Mouse (Mus musculus): ENCODE data around the gene Sfxn5. TPM values are rescaled to one million over a fixed set of nuclear protein-coding genes. Genes with fewer than 3 reads are reported as not detected.

Gene Sfxn5
- total RNA-seq, 1 experiment from 2014 or later = 7.3 TPM

DNA sequence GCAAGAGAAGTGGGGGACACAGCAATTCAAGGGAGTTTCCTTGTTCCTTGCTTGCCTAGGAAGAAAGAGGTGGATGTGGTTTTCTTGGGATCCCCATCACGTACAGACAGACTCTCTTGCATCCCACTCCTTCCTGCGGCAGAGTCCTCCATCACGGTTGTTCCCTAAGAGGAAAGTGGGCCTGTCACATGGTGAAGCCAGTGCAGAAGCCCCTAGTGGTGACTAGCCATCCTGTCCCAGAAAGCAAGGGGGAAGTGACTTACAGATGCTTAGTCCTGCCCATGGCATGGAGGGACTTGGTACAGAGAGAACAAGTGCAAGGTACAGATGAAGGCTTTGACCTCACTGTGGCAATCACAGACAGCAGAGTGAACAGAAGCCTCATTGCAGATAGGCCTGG is 79.9 kb downstream of the Sfxn5 start:
- no peak for ATAC-seq (replicated peaks; ENCODE audit: insufficient number of reproducible peaks, low FRiP score, low TSS enrichment, poor library complexity, severe bottlenecking)

DNA sequence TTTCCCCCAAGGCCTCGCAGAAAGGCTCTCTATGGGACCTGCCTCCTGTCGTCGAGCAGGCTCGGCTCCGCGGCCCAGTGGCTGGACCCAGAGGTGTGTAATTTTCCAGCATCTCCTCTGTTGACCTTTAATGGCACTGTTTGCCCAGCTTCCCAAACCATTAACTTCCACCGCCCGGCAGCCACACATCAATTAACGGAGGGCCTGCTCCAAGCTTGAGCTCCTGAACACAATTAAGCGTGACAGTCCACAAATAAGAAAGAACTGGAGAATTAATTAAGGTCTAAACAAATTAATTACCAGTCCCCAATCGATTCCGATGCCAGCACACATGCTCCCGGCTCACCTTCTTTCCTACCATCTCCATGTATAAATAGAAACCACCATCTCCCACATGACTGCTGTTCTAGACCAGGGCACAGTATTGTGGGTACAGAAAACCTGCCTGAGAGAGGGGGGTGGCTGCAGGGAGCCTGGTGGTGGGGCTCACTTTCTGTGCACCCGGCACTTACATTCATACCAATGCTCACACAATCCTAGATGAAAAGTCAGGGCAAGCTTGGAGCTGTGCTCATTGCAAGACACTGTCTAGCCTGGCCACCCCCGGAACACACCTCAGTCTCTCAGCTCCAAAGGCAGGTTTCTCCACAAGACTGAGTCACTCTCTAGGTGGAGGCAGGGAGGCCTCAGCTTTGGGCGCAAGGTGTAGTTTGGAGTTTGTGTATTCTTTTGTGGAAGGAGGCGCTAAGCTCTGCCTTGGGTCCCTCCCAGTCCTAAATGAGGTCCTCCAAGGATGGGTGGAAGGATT is 80.8 kb downstream of the Sfxn5 start:
- ATAC-seq (replicated peaks; ENCODE audit: insufficient number of reproducible peaks, low FRiP score, low TSS enrichment, poor library complexity, severe bottlenecking) = no peak

DNA sequence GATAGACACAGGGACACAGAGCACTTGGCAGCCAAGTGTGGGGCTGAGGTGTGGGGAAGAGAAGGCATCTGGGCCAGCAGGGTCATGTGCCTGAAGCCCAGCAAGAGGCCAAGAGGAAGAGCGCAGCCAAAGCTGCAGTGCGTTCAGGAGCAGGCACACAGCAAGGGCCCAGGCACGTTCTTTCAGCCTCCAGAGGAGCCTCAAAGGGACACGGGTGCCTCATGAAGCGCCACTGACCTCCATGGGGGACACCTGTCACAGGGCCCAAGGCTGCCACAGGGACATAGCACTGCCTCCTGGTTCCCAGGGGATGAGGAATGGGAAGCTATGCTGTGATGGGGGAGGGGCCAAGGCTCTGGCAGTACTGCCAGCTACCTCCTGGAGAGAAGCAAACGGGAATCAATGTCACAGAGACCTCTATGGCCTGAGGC is 82.4 kb downstream of the Sfxn5 start:
- no peak for ATAC-seq (replicated peaks; ENCODE audit: insufficient number of reproducible peaks, low FRiP score, low TSS enrichment, poor library complexity, severe bottlenecking)

DNA sequence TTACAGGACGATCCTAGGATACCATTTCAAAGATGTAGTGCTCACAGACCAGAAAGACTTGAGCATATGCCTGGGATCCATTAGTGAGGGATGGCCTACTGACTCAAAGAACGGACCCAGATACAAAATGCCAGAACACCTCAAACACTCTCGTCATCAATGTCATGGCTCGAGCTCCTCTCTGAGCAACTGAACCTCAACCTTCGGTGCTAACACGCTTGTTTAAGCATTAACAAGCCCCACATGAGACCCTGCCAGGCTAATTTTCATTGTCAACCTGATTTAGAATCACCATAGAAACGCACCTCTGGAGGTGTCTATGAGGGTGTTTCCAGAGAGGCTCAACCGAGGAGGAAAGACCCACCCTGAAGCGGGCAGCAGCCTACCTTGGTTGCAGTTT is 83.4 kb downstream of the Sfxn5 start:
- no peak for ATAC-seq (replicated peaks; ENCODE audit: insufficient number of reproducible peaks, low FRiP score, low TSS enrichment, poor library complexity, severe bottlenecking)

DNA sequence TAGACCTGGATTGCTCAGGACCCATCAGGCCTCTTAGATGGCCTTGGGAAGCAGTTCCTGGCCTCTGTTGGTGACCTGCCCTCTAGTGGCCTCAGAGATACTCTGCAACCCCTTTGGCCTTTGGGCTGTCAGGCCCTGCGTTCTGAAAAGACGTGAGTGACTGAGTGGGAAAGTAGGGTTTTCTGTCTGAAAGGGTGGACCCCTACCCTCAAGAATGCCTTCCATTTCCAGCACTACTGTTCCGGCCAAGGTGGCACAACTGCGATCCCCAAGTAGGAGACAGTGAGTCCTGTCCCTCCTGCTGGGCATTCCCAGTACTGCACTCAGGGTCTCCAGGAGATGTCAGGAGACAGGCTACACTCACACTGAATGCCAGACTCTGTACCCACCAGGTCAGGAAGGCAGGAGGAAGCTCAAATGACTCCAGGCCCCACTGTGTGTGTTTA is 94.2 kb downstream of the Sfxn5 start:
- ATAC-seq (replicated peaks; ENCODE audit: insufficient number of reproducible peaks, low FRiP score, low TSS enrichment, poor library complexity, severe bottlenecking) = 0 out of 2 replicates have a peak, but pooled peaks have one; percentile 18

DNA sequence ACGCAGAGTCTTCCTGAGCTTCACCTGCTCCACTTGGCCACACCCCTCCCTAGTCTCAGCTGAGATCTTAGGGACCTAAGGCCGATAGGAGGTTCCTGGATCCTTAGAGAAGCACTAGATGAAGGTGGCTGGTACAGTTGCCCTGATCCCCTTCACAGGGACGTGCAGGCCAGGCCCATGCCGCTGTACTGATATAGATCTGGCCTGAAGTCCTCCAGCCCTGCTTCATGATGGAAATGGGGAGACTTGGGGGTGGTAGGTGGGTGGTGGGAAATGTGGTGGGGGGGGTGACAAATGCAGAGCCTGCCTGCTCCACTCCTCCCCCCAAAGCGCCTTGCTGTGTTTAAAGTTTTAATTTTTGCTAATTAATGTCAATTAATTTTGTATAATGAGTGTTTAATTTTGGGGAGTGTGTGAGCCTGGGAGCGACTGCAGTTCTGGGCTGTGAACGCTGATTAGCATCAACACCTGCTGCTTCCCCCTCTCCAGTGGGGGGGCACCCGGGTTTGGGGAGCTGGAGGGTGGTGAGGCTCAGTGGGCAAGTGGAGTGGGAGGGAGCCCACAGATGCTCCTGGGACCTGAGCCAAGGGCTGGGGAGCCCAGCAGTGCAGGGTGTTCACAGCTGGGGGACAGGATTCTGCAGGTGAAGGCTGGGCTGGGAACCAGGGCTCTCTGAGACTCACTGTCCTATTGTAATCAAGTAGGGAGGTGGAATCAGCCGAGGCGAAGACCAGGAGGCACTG is 95.5 kb downstream of the Sfxn5 start:
- ATAC-seq (replicated peaks; ENCODE audit: insufficient number of reproducible peaks, low FRiP score, low TSS enrichment, poor library complexity, severe bottlenecking) = no peak

DNA sequence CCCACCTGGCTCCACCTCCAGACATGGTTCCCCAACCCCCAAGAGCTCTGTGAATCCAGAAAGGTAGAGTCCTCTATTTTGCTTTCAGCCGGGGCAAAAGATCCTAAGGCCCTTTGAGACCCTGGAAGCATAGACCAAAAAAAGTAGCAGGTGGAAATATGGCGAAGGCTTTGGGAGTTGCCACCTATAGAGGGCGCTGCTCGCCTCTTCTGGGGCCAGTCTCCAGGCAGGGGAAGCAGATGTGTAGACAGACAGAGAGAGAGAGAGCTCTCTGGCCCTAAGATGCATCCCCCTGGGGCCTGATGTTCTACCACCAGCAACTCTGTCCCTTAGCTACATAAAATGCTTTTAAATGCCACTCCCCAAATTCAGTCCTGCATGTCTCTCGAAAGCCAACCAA is 96.2 kb downstream of the Sfxn5 start:
- no peak for ATAC-seq (replicated peaks; ENCODE audit: insufficient number of reproducible peaks, low FRiP score, low TSS enrichment, poor library complexity, severe bottlenecking)

DNA sequence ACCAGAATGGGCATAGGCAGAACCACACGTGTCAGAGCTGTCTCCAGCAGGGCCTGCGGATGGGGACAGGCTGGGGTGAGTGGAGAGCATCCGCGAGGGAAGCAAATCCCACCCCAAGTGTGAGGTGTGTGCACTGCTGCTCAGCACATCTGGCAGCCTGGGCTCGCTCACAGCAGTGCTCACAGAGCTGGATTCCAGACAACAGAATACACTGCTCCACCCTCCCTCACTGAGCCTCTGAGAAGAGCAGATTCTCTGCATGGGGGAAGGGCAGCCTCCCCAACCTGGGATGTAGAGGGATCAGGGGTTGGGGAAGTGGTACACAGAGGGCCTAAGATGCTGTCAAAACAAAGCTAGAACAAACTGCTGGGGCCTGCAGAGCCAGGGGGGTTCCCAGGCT is 98.4 kb downstream of the Sfxn5 start:
- no peak for ATAC-seq (replicated peaks; ENCODE audit: insufficient number of reproducible peaks, low FRiP score, low TSS enrichment, poor library complexity, severe bottlenecking)

DNA sequence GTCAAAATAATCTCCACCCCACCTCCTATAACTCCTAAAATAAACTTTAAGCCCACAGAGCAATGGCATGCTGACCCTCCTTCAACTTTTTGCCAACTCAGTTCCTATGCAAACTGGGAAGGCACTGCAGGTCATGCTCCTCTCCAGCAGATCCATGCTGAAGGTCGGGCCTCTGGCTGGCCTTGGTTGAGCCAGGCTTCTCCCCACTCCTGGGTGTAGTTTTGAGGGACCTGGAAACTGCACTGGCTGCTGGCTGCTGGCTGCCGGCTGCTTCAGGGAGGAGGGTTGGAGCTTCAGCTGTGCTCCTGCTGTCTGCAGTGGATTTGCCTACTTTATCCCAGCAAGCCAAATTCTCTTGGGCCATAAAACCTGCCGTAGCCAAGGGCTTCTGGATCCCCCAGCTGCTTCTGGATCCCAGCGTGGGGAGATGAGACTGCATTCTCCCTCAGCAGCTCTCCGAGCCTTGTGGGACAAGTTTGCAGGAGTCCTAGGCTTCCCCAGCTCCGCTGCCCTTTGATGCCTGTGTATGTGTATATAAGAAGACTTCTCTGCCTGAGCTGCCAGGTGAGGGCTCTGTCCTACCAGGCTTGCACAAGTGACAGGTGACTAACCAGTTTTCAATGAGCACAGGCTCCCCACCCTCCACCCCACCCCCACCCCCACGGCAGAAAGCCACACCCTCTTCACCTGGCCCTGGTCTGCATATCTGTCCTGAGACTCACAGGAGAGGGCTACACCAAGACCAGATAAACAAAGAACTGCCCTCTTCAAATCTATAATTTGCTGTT is 100.2 kb downstream of the Sfxn5 start:
- ATAC-seq (replicated peaks; ENCODE audit: insufficient number of reproducible peaks, low FRiP score, low TSS enrichment, poor library complexity, severe bottlenecking) = no peak

DNA sequence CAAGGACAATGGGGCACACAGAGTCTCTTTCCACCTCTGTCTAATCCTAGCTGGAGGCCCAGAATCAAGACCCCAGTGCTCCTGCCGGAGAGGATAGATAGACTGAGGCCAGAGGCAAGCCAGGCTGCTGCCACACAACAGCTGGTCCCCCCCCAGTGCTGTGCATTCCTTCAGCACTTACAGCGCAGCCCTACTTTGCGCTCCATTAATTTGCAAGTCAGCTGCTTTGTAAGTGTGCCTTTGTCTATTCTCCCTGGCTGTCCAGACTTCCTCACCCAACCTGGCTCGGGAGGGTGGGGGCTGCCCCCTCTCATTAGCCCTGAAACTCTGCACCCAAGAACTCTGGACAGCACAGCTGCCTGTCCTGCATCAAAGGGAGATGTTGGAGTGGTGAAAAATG is 101.2 kb downstream of the Sfxn5 start:
- ATAC-seq (replicated peaks; ENCODE audit: insufficient number of reproducible peaks, low FRiP score, low TSS enrichment, poor library complexity, severe bottlenecking) = no peak

DNA sequence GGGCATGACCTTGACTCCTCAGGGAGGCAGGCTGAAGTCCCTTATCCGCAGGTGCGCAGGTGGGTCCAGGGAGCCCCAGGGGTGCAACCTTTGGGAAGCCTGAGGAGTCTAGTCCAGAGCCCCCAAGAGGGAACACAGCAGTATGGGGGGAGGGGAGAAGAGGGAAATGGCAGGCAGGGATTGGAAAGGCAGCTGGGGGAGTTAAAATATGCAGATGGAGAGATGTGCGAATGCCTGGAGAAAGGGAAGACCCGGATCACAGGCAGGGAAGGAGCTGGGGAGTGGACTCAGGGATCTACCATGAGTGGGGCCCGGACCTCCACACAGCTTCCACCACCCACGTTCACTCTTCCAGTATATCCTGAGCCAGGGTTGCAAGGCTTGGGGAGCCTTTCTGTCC is 101.8 kb downstream of the Sfxn5 start:
- no peak for ATAC-seq (replicated peaks; ENCODE audit: insufficient number of reproducible peaks, low FRiP score, low TSS enrichment, poor library complexity, severe bottlenecking)

DNA sequence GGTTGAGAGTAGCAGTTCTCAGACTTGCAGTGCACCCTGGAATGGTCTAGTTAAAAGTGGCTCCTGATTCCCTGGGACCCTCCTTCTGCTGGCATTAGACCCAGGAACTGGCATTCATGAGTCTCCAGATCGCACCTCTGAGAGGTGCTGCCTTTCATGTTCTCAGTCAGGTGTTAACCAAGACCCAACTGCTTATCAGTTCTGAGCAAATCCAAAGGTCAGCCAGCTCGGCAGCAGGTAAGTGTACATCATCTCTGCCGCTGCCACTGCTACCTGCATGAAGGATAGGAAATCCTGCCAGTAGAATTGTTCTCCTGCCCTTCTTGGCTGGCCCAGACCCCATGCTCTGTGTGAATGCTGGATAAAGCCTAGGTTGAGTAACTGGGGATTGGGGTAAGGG is 102.5 kb downstream of the Sfxn5 start:
- ATAC-seq (replicated peaks; ENCODE audit: insufficient number of reproducible peaks, low FRiP score, low TSS enrichment, poor library complexity, severe bottlenecking) = no peak

DNA sequence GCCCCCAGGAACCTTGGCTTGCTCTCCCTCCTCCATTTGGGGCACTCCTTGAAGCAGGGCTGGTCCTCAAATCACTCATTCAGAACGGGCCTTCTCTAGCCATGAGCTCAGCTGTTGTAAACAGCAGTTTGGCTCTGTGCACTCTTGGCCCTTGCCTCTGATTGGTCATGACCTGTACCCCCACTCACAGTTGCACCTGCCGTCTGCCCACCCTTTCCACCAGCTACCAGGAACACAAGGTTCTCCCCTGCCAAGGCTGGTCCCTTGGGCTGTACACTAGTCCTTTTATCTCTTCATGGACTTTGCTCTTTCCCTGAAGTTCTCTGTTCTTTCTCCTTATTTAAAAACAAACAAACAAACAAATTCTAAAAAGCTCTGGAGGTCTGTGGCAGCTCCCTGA is 105.7 kb downstream of the Sfxn5 start:
- no peak for ATAC-seq (replicated peaks; ENCODE audit: insufficient number of reproducible peaks, low FRiP score, low TSS enrichment, poor library complexity, severe bottlenecking)

DNA sequence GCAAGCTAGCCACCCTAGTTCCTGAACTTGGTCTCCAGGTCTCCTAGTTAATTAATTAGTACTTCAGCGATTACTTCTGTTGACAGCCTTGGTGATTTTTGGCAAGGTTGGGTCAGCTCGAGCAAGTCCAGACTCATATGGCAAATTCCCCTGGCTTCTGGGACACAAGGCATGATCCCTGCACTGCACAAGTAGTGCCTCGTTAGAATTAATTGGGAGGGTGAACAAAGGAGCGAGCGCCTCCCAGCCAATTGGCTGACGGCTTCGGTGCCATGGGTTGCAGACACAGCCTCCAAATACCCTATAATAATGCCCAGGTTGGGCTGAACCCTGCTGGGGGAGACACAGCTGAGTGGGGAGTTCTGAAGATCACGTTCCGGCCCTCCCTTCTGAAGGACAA is 106.7 kb downstream of the Sfxn5 start:
- ATAC-seq (replicated peaks; ENCODE audit: insufficient number of reproducible peaks, low FRiP score, low TSS enrichment, poor library complexity, severe bottlenecking) = no peak

DNA sequence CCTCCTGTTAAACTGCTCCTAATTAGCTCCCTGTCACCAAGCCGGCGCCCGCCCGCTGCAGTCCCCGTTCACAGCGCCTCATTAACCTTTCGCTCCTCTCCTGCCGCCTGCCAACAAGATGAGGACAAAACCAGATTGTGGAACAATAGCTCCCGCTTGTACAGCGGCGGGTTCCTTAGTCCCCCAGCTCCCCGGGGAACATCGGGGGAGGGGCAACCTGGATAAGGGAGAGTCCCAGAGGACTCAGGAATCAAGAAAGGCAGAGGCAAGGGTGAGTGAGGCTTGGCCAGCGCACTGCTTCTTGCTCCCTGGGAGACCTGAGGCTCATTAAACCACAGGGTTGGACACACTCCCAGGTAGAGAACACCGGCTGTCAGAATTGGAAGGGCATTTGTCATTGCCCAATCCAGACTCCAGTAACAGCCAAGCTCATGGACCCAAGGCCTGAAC is 108.8 kb downstream of the Sfxn5 start:
- no peak for ATAC-seq (replicated peaks; ENCODE audit: insufficient number of reproducible peaks, low FRiP score, low TSS enrichment, poor library complexity, severe bottlenecking)

DNA sequence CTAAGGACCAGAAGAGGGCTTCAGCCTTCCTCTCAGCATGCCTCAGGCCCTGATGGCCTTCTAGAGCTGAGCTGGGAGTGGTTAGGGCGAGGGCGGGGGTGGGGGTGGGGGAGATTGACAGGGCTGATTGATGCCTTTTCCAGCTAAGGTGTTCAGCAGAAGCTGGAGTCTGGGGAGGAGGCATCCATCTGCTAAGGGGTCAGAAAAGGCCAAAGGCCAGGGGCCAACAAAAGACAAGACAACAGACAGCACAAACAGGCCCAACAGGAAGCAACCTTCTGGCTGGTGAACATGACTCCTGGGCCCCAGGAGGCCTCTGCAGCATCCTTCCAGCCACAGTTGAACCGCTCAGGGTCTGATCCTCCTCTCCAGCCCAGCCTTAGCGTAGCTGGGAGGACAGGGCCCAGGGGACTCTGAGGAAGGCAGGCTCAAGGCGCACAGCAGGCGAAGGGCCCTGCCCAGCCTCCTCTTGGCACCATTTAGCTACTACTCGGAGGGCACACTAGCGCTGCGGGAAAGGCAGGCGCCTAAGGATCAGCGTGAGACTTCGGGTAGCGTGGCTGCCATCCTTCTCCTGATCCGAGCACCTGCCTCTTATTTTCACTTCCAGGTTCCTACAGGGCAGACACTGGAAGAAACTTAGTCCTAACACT is 109.6 kb downstream of the Sfxn5 start:
- no peak for ATAC-seq (replicated peaks; ENCODE audit: insufficient number of reproducible peaks, low FRiP score, low TSS enrichment, poor library complexity, severe bottlenecking)

DNA sequence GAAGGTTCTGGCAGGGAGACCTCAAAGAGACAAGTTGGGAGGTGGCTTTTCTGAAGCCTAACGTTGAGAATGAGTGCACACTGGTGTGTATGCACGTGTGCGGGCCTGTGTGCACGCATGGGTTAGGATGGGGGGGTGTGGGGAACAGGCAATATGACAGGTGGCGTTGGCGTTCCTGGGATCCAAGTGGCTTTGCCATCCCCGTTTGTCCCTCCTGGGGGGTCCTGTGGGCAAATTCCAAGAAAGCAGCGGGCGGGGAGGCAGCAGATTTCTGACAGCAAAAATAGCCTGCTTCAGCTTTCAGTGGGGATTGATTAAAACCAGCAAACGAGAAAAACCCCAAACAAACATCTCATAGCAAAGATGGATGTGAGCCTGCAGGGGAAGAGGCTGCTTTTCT is 110.7 kb downstream of the Sfxn5 start:
- no peak for ATAC-seq (replicated peaks; ENCODE audit: insufficient number of reproducible peaks, low FRiP score, low TSS enrichment, poor library complexity, severe bottlenecking)

DNA sequence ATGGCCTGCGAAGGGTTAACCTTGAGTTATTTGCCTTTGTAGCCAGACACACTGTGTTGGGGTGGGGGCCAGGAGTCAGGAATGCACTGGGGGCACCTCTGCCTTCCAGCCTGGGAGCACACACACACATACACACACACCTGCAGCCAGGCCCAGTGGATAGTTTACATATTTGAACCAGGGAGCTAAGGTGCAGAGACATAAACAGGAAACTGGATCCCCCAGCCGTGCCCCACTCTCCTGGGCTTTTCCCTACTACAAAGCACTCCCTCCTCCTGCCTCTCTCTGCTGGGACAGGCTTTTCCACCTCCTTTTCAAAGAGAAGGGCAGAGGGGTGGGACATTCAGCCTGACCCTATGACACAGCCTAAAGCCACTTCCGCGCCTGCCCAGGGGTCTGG is 112.3 kb downstream of the Sfxn5 start:
- no peak for ATAC-seq (replicated peaks; ENCODE audit: insufficient number of reproducible peaks, low FRiP score, low TSS enrichment, poor library complexity, severe bottlenecking)

DNA sequence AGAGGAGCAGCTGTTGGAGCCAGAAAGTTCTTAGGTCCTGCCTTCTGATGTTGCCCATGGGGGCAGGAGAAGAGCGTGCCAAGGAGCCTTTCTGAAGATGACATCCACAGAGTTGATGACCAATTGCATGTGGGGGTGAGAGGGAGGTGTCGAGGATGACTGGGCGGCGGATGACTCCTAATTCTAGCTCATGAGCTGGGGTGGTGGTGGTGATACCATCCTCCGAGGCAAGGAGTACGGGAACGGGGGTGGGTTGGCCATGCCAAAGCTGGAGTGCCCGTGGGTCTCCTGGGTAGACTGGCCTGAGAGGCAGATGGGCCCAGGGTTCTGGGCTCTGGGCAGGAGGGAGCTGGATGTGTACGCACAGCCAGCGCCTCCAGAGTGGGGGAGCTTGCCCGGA is 113.5 kb downstream of the Sfxn5 start:
- no peak for ATAC-seq (replicated peaks; ENCODE audit: insufficient number of reproducible peaks, low FRiP score, low TSS enrichment, poor library complexity, severe bottlenecking)

All from monocyte, adult 5-6 weeks (primary cell).